Mouse (Mus musculus) inflammation-experienced regulatory T-cells, adult 6 months (primary cell): ENCODE data around the gene Frs2. TPM values are rescaled to one million over a fixed set of nuclear protein-coding genes. Genes with fewer than 3 reads are reported as not detected.
A peak's percentile ranks its signal among the peaks of the same experiment; 100 is the strongest.

Source experiments
- ATAC-seq: one replicate; pipeline ENCODE4 v1.8.0; 2017
- polyA plus RNA-seq, 3 experiments: library from polyadenylated mRNA; unstranded; fragments of 100-300 nt; shearing (Covaris generic); gene quantifications; one replicate each; pipeline ENCODE4 v1.2.1; 2017

Gene Frs2
- 10 to 100 TPM in 1 of 3 experiments, 1 to 10 TPM in 2; 7.4 to 11.6 (median 9.1) TPM for polyA plus RNA-seq

- peak; percentile 88 for ATAC-seq
Observed at GRCm38 (mm10) chr10:117148361-117149003, at the start of gene Frs2. TSS of gene Frs2 (minus strand) at chr10:117148534.

- no peak for ATAC-seq
Observed at GRCm38 (mm10) chr10:117196696-117197095, 48.4 kb upstream of the Frs2 start.

- no peak for ATAC-seq
Observed at GRCm38 (mm10) chr10:117195748-117196147, 47.4 kb upstream of the Frs2 start.

GRCm38 (mm10) chr10:117195005-117195404, 46.7 kb upstream of the Frs2 start:
- no peak for ATAC-seq

DNA sequence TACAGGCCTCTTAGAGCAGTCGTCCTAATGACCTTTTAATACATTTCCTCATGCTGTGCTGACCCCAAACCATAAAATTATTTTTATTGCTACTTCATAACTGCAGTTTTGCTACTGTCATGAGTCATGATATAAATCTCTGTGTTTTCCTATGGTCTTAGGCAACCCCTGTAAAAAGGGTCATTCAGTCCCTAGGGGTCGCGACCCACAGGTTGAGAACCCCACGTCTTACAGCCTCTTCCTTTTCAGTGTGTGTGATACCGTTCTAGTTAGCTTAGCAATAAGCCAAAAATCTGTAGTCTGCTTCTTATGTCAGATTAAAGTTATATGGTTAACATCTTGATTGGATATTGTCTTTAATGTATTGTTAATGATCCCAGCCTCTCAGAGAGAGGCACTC, 45.0 kb upstream of the Frs2 start:
- no peak for ATAC-seq

DNA sequence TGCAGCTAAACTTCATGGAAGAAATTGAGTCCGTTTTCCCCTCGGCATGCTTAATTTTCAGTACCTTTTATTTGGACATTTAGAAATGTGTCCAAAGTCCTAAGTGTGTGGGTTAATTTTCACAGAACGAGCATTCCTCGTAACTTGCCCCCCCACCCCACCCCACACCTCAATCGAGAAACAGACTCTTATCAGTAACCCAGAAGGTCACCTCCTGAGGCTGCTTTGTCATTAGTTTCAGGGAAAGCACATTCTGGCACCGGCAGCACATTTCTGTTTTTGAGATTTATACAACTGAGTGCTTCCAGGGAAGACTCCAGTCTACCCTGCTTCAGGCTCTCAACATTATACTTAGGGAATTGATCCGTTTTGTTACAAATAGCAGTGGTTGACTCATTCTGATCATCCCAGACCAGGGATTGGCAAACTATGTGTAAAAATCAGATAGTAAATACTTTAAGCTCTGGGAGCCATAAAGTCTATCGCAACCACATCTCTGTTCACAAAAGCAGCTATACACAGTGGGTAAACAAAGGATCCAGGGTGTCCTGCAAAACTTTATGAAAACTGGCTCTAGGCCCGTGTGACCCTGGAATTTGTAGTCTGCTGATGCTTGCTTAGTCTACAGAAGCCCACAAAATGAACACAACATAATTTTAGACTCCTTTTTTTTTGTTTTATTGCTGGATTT, 37.2 kb upstream of the Frs2 start:
- ATAC-seq, result no peak

DNA sequence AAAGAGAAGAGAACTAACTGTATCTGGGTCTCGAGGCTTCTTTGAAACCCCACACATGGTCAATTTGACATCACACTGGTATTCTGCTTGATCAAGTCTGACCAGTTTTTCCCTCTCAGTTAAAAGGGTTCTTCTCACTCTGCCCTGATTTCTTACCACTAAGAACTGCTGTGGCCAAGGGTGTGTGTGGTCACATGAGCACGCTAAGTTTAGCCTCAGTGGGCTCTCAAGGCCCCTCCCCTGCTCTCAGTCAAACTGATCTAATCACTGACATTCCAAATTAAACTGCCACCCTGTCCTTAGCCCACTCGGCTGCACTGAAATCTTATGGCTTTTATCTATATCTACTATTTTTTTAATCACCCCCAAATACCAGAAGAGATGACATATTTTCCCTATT, 32.8 kb upstream of the Frs2 start:
- no peak for ATAC-seq

- ATAC-seq, result no peak
Observed at GRCm38 (mm10) chr10:117174645-117175044, 26.3 kb upstream of the Frs2 start.

GRCm38 (mm10) chr10:117173566-117174438, 25.5 kb upstream of the Frs2 start:
- no peak for ATAC-seq

GRCm38 (mm10) chr10:117173111-117173510, 24.8 kb upstream of the Frs2 start:
- no peak for ATAC-seq

DNA sequence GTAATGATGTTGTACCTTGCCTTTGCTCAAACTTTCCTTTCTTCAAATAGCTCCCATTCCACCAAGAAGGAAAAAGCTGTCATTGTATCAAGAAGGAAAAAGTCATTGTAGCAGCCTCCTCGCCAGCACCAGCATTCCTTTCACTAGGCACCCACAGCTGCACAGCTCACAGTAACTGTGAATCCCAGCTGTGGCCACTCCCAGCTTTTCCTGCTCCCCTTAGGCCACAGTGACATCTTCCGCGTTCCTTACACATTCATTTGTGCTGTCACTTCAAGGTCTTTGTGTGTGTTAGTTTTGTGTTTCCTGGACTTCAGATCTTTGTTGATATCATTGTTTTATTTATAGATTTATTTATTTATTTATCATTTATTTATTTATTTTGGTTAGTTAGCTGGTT, 23.7 kb upstream of the Frs2 start:
- no peak for ATAC-seq

DNA sequence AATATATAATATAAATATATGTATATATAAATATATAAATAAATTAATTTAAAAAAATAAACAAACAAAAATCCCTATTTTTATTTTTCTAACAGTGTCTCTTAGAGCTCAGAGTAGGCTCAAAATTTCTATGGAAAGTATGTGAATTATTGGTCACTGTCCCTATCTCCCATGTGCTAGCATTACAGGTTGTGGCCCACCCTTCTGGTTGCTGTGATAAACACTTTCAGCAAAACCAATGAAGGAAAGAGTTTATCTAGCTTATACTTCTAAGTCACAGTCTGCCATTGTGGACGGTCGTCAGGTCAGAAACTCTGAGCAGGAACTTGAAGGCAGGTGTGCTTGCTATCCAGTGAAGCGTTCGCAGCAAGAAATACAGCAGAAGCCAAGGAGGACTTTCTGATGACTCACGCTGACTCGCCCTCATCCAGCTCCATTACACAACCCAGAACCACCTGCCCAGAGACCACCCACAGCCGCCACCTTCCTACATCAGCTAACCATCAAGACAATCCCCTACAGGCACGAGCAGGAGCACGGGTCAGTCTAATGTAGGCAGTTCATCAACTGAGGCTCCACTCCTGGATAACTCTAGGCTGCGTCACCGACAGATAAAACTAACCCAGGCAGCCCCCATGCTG, 18.6 kb upstream of the Frs2 start:
- ATAC-seq, result no peak

GRCm38 (mm10) chr10:117162662-117163061, 14.3 kb upstream of the Frs2 start:
- ATAC-seq, result no peak

- ATAC-seq, result no peak
Observed at GRCm38 (mm10) chr10:117160099-117160498, 11.8 kb upstream of the Frs2 start.

DNA sequence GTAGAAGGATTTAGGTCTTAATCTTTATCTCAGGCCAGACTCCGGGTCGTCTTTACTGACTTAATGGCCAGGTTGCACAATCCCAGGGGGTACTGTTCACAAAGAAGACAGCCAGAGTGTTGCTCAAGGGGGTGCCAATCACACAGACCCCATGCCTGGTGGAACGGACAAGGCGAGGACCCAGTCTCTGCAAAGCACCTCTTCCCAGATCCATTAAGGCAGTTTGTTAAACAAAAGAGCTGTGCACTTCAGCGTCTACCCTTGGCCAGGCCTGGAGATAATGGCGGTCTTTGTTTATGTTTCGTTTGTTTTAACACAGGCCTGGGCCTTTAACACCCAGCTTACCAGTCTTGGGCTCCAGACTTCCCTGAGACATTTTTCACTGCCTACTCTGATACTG, 3.9 kb upstream of the Frs2 start:
- no peak for ATAC-seq

DNA sequence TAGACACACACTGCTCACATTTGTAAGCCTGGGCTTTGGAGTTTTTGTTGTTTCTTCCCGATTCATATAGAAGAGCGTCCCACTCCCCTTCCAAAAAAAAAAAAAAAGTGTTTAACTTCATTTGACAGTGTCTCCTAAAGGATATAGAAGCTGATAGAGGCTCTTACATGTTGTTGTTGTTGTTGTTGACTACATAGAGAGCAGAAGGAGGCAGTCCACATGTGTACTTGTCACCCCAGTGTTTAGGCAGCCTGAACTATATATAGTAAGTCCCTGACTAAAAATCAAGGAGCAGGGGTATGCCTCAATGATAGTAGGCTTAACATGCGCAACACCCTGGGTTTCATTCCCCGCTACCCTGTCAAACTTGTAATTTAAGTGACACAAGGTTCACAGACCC, 3.3 kb upstream of the Frs2 start:
- ATAC-seq, result no peak

- no peak for ATAC-seq
Observed at GRCm38 (mm10) chr10:117151241-117151640, 2.9 kb upstream of the Frs2 start.

- ATAC-seq, result no peak
Observed at GRCm38 (mm10) chr10:117150764-117151163, 2.4 kb upstream of the Frs2 start.

- ATAC-seq, result peak; percentile 12
Observed at GRCm38 (mm10) chr10:117149942-117150617, 1.7 kb upstream of the Frs2 start.

- ATAC-seq, result no peak
Observed at GRCm38 (mm10) chr10:117149241-117149640, 907 bp upstream of the Frs2 start.

DNA sequence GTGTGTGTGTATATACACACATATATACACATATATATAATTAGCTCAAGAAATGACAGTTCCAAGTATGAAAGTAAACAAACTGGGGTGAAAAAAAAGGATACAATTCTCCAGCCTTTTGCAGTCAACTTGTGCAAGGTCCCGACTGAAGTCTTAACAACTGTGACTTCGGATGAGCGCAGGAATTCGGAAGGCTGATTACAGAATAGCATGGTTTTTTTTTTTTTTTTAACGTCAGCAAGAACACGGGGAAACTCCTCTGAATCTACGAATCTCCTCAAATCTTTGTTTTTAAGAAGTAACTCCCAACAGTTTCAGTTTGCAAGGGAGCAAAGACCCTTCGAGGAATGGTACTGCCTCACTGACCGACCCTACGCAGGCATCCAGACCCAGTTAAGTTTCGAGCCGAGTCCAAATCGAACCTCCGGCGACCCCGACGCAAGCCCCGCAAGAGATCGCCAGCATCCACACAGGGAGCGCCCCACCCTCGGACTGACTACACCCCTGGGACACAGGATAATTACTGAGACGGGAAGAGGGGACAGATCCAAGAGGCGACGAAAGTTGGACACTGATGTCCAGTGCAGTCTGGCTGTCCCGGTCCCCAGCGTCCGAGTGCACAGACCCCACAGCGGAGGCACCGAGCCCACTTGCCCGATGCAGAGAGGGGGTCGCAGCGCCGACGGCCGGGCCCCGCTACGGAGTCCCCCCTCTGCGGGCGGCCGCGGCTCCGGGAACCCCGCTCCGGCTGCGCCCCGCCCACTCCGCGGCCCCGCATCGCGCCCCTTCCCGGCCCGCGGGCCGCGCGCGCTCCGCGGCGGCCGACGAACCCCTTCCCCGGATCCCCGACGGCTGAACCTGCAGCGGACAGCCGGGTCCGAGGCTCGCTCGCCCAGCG, 622 bp downstream of the Frs2 start:
- peak; percentile 32 for ATAC-seq
